Mouse (Mus musculus): ENCODE data around the gene Tmbim4. TPM values are rescaled to one million over a fixed set of nuclear protein-coding genes. Genes with fewer than 3 reads are reported as not detected.

The Tmbim4 gene
- polyA plus RNA-seq, 1 experiment, result 67.8 TPM

GRCm38 (mm10) chr10:120183342-120183741 lies 18.0 kb upstream of the Tmbim4 start:
- TF ChIP-seq GATA1 (IDR thresholded peaks at IDR 0.05; ENCODE audit: low read length), result no peak

DNA sequence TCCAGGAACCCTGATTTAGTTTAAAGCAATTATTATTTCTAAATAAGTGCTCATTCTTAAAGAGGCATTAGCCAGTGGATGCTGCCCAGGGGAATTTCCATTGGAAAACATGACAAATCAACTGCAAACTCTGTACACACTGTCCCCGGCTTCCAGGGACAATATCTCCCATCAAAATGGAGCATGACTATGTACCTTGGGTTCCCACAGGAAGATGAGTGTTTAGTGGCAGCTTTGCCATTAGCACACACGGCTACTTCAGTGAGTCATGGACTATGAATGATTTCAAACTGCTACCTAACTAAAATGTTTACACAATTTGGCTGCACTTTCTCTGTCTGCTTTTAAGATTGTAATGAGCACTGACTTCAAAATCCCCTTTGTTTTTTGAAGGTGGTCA lies 12.9 kb upstream of the Tmbim4 start:
- TF ChIP-seq GATA1 (IDR thresholded peaks at IDR 0.05; ENCODE audit: low read length), result no peak

DNA sequence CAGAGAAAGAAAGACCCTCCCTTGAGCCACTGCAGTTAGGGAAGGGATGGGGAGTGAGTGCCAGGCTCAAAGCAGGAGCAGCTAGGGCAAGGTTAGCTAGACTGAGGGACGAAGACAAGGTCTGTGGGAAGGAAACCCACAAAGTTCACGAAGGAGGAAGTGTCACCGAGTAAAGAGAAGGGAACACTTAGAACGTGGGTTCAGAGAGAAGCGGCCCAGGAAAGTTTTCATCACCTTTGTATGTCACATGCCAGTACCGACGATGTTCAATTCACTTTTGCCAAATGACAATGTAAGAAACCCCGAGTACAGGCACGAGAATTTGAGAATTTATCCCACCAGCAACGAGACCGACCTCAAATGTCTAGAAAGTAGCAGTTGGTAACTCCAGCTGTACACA lies 12.1 kb upstream of the Tmbim4 start:
- TF ChIP-seq GATA1 (IDR thresholded peaks at IDR 0.05; ENCODE audit: low read length), result no peak

GRCm38 (mm10) chr10:120189782-120190181 lies 11.6 kb upstream of the Tmbim4 start:
- TF ChIP-seq GATA1 (IDR thresholded peaks at IDR 0.05; ENCODE audit: low read length), result no peak

GRCm38 (mm10) chr10:120191165-120191564 lies 10.2 kb upstream of the Tmbim4 start:
- no peak for TF ChIP-seq GATA1 (IDR thresholded peaks at IDR 0.05; ENCODE audit: low read length)

DNA sequence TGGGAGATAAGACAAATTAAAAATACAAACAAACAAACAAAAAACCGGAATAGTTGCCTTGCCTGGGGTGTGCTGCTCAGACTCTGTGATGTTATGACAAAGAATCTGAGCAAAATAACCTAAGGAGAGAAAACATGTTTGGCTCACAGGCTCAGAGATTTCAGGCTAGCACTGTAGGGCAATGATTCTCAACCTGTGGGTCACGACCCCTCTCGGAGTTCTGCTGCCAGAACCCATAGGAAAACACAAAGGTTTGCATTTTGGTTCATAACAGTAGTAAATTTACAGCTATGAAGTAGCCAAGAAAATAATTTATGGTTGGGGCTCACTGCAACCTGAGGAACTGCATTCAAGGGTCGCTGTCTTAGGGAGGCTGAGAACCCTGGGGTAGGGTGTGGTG lies 9.1 kb upstream of the Tmbim4 start:
- no peak for TF ChIP-seq GATA1 (IDR thresholded peaks at IDR 0.05; ENCODE audit: low read length)

DNA sequence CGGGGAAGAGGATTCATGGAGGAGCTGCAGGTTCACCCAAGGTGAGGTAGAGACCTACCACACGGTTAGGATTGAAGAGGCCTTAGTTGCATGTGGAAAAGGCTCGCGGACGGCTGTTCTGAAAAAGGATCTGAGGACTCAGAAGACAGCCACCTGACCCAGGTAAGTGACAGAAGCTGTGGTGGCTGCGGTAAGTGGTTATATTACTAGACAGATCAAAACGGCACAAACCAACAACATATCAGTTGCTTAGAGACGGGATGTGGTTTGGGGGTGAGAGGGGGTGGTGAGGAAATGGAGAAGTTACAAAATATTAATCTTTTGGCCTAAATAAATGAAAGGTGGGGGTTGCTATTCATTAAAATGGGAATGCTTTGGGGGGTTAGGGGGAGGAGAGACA lies 8.1 kb upstream of the Tmbim4 start:
- TF ChIP-seq GATA1 (IDR thresholded peaks at IDR 0.05; ENCODE audit: low read length), result no peak

GRCm38 (mm10) chr10:120197061-120197835 lies 4.1 kb upstream of the Tmbim4 start:
- TF ChIP-seq GATA1 (IDR thresholded peaks at IDR 0.05; ENCODE audit: low read length), result no peak

- no peak for TF ChIP-seq GATA1 (IDR thresholded peaks at IDR 0.05; ENCODE audit: low read length)
These were observed 592 bp downstream of the Tmbim4 start, which contains the start of gene Irak3 for GRCm38 (mm10) chr10:120201961-120202402. Gene Irak3 (minus strand): TSS chr10:120202130.

DNA sequence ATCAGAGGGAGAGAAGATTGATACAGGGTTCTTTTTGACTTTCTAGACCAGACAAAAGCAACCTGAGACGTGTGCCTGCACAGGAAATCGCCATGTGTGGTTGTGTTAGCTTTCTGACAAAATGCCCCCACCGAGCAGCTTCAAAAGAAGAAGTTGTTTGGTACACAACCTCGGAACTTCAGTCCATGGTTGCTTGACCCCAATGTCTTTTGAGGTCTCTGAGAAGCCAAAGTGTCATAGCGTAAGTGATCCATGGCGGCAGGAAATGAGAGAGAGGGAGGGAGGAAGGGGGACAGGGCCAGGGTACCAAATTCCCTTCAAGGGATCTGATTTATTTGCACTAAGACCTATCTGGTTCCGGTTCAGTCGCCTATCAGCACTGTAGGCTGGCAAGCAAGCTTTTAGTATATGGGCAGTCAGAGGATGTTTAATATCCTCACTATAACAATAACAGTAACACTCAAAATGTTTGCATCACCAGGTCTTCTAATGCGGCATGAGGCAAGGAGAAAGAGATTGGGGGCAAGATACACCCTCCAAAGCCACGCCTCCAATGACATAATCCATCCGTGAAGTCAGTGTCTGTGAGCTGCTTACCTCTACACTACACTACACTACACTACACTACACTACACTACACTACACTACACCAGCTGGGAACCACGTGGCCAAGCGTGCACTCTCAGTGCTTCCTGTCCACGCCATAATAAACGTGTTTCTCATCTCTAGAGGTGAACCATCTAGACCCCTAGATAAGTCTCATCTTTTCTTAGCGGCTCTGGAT lies 1.3 kb downstream of the Tmbim4 start:
- TF ChIP-seq GATA1 (IDR thresholded peaks at IDR 0.05; ENCODE audit: low read length), result no peak

- TF ChIP-seq GATA1 (IDR thresholded peaks at IDR 0.05; ENCODE audit: low read length), result no peak
These were observed 3.3 kb downstream of the Tmbim4 start for GRCm38 (mm10) chr10:120204591-120205210.

DNA sequence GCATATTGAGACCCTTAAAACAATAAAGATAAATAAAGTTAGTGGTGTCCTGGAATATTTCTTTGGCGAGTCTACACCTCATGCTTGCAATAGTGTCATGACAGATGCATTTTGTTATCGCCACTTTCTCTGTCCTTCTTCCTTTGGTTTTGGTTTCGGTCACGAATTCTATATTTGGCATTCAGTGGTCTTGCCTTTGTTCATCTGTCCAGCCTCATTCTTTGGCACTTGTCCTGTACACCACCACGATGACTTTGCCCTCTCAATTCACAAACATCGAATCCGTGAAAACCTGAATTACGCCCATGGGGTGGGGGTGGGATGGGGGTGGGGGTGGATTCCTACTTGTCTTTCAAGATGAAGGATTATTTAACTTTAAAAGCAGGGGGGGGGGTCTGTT lies 6.6 kb downstream of the Tmbim4 start:
- no peak for TF ChIP-seq GATA1 (IDR thresholded peaks at IDR 0.05; ENCODE audit: low read length)

DNA sequence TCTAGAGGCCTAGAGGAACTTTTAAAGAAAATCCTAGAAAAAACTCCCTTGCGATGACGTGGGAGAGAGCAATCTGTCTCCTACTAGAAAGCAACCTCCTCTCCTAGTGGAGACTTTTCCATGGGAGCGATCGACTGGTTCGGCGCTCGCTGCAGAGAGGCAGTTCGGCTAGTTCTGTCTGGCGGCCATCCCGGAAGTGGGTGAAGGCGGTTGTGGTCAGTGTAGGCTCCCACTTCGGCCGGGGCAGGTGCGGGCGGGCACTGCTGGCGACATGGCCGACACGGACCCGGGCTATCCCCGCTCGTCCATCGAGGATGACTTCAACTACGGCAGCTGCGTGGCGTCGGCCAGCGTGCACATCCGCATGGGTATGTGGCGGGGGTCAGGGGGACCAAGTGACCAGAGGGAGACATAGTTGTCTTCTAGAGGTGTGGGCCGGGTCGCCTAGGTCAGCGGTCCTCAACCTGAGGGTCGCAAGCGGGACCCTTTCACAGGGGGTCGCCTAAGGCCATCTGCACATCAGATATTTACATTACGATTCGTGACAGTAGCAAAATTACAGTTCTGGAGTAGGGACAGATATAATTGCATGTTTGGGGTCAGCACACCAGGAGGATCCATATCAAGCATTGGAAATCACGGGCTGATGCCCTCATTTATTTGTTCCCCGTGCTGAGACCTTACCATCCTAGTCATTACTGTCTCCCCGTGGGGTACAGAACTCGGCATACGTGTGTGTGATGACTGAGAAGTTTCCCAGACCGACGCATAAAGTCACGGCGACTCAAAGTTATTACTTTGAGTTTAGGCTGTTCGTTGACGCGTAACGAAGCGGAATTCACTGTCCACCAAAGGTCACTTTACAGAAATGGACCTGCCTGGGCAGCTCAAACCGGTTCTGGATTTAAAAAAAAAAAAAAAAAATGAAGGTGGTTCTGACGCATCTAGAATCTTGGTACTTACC lies 7.5 kb downstream of the Tmbim4 start:
- TF ChIP-seq GATA1 (IDR thresholded peaks at IDR 0.05; ENCODE audit: low read length), result no peak

DNA sequence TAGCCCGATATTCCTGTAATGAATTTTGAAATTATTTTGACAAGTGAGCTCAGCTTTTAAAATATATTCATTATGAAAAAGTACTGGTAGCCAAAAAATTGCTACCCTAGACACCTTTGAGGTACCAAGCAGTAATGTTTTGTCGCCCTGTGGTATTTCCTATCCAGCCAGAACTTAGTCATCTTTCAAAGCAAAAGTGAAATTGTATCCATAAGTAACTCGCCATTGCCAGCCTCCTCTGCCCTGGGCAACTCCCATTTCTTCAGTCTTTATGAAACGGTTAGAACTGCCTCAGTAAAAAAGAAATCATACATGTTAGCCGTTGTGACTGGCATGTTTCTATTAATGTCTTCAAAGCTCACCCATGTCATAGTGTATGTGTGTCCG lies 8.1 kb downstream of the Tmbim4 start:
- no peak for TF ChIP-seq GATA1 (IDR thresholded peaks at IDR 0.05; ENCODE audit: low read length)

DNA sequence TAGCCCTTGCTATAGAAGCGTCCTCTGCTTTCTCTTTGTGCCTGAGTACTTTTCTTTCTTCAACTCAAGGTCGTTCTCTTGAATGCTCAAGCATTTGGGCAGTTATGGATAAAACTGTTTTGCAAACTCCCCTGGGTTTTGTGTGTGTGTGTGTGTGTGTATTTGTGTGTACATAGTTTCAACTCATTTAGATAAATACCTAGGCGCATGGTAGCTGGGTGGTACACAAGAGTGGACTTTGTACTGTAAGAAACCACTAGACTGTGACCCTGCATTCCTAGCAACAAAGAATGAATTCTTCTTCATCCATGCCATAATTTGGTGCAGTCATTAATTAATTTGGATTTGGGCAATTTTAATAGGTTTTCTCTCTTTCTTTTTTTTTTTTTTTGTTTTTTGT lies 8.7 kb downstream of the Tmbim4 start:
- TF ChIP-seq GATA1 (IDR thresholded peaks at IDR 0.05; ENCODE audit: low read length), result no peak

Measured in G1E-ER4 (cell line).